Mouse (Mus musculus) kidney, adult 18-20 months (tissue): Measurements from ENCODE around the gene Pfdn4.
A peak's percentile ranks its signal among the peaks of the same experiment; 100 is the strongest.
"Not testable (repeated sequence)": the region's sequence is repeated elsewhere in the genome, so short reads cannot be mapped to it uniquely, and the experiment has no call there.

Experiments used
- DNase-seq: peaks from one replicate; pipeline ENCODE4 v3.0.0; 2021

Pfdn4 gene

GRCm38 (mm10) chr2:170496154-170496930 is at the start of gene Pfdn4:
Gene Pfdn4, plus strand, starts transcription at chr2:170496428.
- peak; percentile 23 for DNase-seq

GRCm38 (mm10) chr2:170446843-170447383 is 49.3 kb upstream of the Pfdn4 start:
- DNase-seq = no peak

GRCm38 (mm10) chr2:170447651-170448050 is 48.6 kb upstream of the Pfdn4 start:
- DNase-seq = no peak

- DNase-seq = peak; percentile 90
Observed at GRCm38 (mm10) chr2:170450933-170451332, 45.3 kb upstream of the Pfdn4 start.

GRCm38 (mm10) chr2:170453809-170454208 is 42.4 kb upstream of the Pfdn4 start:
- not testable (repeated sequence) for DNase-seq

- DNase-seq = no peak
Observed at GRCm38 (mm10) chr2:170459183-170459582, 37.0 kb upstream of the Pfdn4 start.

- DNase-seq = peak; percentile 60
Observed at GRCm38 (mm10) chr2:170459805-170460204, 36.4 kb upstream of the Pfdn4 start.

- peak; percentile 58 for DNase-seq
Observed at GRCm38 (mm10) chr2:170461652-170462051, 34.6 kb upstream of the Pfdn4 start.

- peak; percentile 33 for DNase-seq
Observed at GRCm38 (mm10) chr2:170464817-170465216, 31.4 kb upstream of the Pfdn4 start.

GRCm38 (mm10) chr2:170468009-170468408 is 28.2 kb upstream of the Pfdn4 start:
- no peak for DNase-seq

- peak; percentile 81 for DNase-seq
Observed at GRCm38 (mm10) chr2:170469616-170470308, 26.5 kb upstream of the Pfdn4 start.

GRCm38 (mm10) chr2:170470591-170470990 is 25.6 kb upstream of the Pfdn4 start:
- no peak for DNase-seq

- DNase-seq = no peak
Observed at GRCm38 (mm10) chr2:170474125-170474524, 22.1 kb upstream of the Pfdn4 start.

- no peak for DNase-seq
Observed at GRCm38 (mm10) chr2:170475164-170475563, 21.1 kb upstream of the Pfdn4 start.

GRCm38 (mm10) chr2:170476215-170476614 is 20.0 kb upstream of the Pfdn4 start:
- no peak for DNase-seq

GRCm38 (mm10) chr2:170476643-170477042 is 19.6 kb upstream of the Pfdn4 start:
- DNase-seq = no peak

GRCm38 (mm10) chr2:170482019-170482540 is 14.1 kb upstream of the Pfdn4 start:
- DNase-seq = no peak

GRCm38 (mm10) chr2:170483914-170484313 is 12.3 kb upstream of the Pfdn4 start:
- no peak for DNase-seq

GRCm38 (mm10) chr2:170487202-170487601 is 9.0 kb upstream of the Pfdn4 start:
- no peak for DNase-seq

- DNase-seq = no peak
Observed at GRCm38 (mm10) chr2:170487890-170488502, 8.2 kb upstream of the Pfdn4 start.

- no peak for DNase-seq
Observed at GRCm38 (mm10) chr2:170494784-170495710, 1.2 kb upstream of the Pfdn4 start.

GRCm38 (mm10) chr2:170497091-170497566 is 901 bp downstream of the Pfdn4 start, which contains the start of gene Cyp24a1:
Gene Cyp24a1, minus strand, starts transcription at chr2:170497145.
- DNase-seq = peak; percentile 75
